13 mouse cellular contexts compared by ENCODE assay signal in the genomic region with DNA sequence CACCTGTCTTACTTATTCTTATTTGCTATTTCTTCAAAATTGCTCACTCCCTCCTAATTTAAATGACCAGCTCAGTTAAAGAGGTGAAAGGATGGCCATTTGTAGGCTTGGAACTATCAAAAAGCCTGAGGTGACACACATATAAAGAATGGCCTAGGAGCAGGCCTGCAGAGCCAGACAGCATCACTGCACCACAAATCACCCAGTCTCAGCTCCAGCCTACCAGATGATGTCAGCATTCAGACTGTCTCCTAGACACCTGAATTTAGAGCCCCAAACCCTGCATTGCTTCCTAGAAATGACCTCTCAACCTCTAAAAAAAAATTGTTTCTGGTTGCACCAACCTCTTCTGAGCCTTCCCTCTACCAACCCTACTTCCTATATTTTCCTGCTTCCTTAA.
DNase-seq lines count a peak whose midpoint lies in the region; ATAC-seq and TF ChIP-seq lines count a peak whose summit lies in the region.
"Had no signal": no experiment of that assay in that cellular context is flagged by ENCODE, and none has a peak within 500 bp of the region (broad histone marks: within the 10 kb centered on the region; RNA-seq: fewer than 3 reads in every experiment).

No protein-coding gene starts in this region.

- H3K9me3 ChIP-seq in limb, embryonic 12.5 days, result no peaks in the 10 kb centered on the region
- no peaks in the 10 kb centered on the region for H3K9me3 ChIP-seq in limb, embryonic 10.5 days (replicated peaks)
- H3K9me3 ChIP-seq in forebrain, embryonic 10.5 days, result no peaks in the 10 kb centered on the region
- H3K9me3 ChIP-seq in hindbrain, embryonic 15.5 days, result no peaks in the 10 kb centered on the region
- no peaks in the 10 kb centered on the region for H3K9me3 ChIP-seq in neural tube, embryonic 14.5 days (ENCODE audit: control insufficient read depth, low read length)
- H3K9me3 ChIP-seq: megakaryocyte, embryonic 14.5 days had no signal

- H3K27ac ChIP-seq in limb, embryonic 12.5 days, result no peak overlapping the region
- H3K27ac ChIP-seq in limb, embryonic 10.5 days, result no peak overlapping the region; the same call in 1 of the 2 replicates
- peak overlapping the region; percentile 87 for H3K27ac ChIP-seq in forebrain, embryonic 10.5 days
- H3K27ac ChIP-seq in hindbrain, embryonic 15.5 days (replicated peaks), result peak overlapping the region; percentile 91
- H3K27ac ChIP-seq in neural tube, embryonic 14.5 days (ENCODE audit: low read depth, low read length), result peak overlapping the region; percentile 92
- no peak overlapping the region for H3K27ac ChIP-seq in kidney, adult 2 months (ENCODE audit: insufficient read depth, low read depth, low read length)

- ATAC-seq in limb, embryonic 12.5 days (ENCODE audit: insufficient number of reproducible peaks, insufficient read depth, low FRiP score, low TSS enrichment, low read depth), result no peak
- ATAC-seq in hindbrain, embryonic 15.5 days (ENCODE audit: low FRiP score, low read depth), result no peak
- ATAC-seq in neural tube, embryonic 14.5 days (ENCODE audit: low read depth), result peak; percentile 57
- ATAC-seq in CD4-positive, CD25-positive, alpha-beta regulatory T cell, adult 4 months, result no peak
- ATAC-seq: inflammation-experienced regulatory T-cells, adult 6 months had no signal

- no peaks in the 10 kb centered on the region for H3K36me3 ChIP-seq in limb, embryonic 12.5 days
- H3K36me3 ChIP-seq in limb, embryonic 10.5 days, result no peaks in the 10 kb centered on the region
- peaks cover 21% of the 10 kb centered on the region for H3K36me3 ChIP-seq in forebrain, embryonic 10.5 days (replicated peaks)
- peaks cover 6% of the 10 kb centered on the region; the same call in 1 of the 2 replicates for H3K36me3 ChIP-seq in hindbrain, embryonic 15.5 days
- H3K36me3 ChIP-seq in neural tube, embryonic 14.5 days (ENCODE audit: control insufficient read depth, insufficient read depth, low read length), result no peaks in the 10 kb centered on the region
- H3K36me3 ChIP-seq in kidney, adult 2 months (ENCODE audit: control insufficient read depth, insufficient read depth, low read length), result no peaks in the 10 kb centered on the region

- H3K9ac ChIP-seq in limb, embryonic 12.5 days (replicated peaks), result no peak overlapping the region
- peak overlapping the region; percentile 45 for H3K9ac ChIP-seq in hindbrain, embryonic 15.5 days
- H3K9ac ChIP-seq in neural tube, embryonic 14.5 days (replicated peaks; ENCODE audit: low read depth, low read length), result peak overlapping the region; percentile 46; the same call in 1 of the 2 replicates

- H3K4me1 ChIP-seq in limb, embryonic 12.5 days (replicated peaks), result no peaks in the 10 kb centered on the region
- 0 out of 2 replicates have a peak, but pooled peaks cover 3% of the 10 kb centered on the region for H3K4me1 ChIP-seq in limb, embryonic 10.5 days
- H3K4me1 ChIP-seq in forebrain, embryonic 10.5 days, result peaks cover 18% of the 10 kb centered on the region
- H3K4me1 ChIP-seq in hindbrain, embryonic 15.5 days (replicated peaks), result peaks cover 12% of the 10 kb centered on the region; the same call in 1 of the 2 replicates
- no peaks in the 10 kb centered on the region for H3K4me1 ChIP-seq in neural tube, embryonic 14.5 days (ENCODE audit: control insufficient read depth, insufficient read depth, low read length)
- H3K4me1 ChIP-seq in kidney, adult 2 months (ENCODE audit: control insufficient read depth, insufficient read depth, low read length), result no peaks in the 10 kb centered on the region
- H3K4me1 ChIP-seq: megakaryocyte, embryonic 14.5 days had no signal

- no peak for DNase-seq in limb, embryonic 10.5 days (ENCODE audit: low spot score)
- no peak for DNase-seq in forebrain, embryonic 10.5 days (ENCODE audit: extremely low spot score, low spot score)
- DNase-seq in adrenal gland, postnatal 10 days, result no peak
- no peak for DNase-seq in kidney, adult 2 months
- DNase-seq: lung, adult 2 months; thymus, postnatal 36 days had no signal

- TF ChIP-seq CTCF in kidney, adult 2 months (conservative IDR thresholded peaks at IDR 0.05; ENCODE audit: insufficient read depth, insufficient read length, low read depth, low read length), result no peak

- H3K4me3 ChIP-seq in limb, embryonic 12.5 days (replicated peaks), result no peak overlapping the region
- no peak overlapping the region for H3K4me3 ChIP-seq in limb, embryonic 10.5 days
- peak overlapping the region; percentile 50 for H3K4me3 ChIP-seq in forebrain, embryonic 10.5 days
- H3K4me3 ChIP-seq in hindbrain, embryonic 15.5 days, result peak overlapping the region; percentile 41
- H3K4me3 ChIP-seq in neural tube, embryonic 14.5 days (ENCODE audit: low read depth, low read length), result peak overlapping the region; percentile 30
- H3K4me3 ChIP-seq in kidney, adult 2 months (ENCODE audit: insufficient read depth, low read depth, low read length), result no peak overlapping the region
- H3K4me3 ChIP-seq: megakaryocyte, embryonic 14.5 days had no signal

- H3K27me3 ChIP-seq in limb, embryonic 12.5 days, result peaks cover 47% of the 10 kb centered on the region
- peaks cover 91% of the 10 kb centered on the region for H3K27me3 ChIP-seq in limb, embryonic 10.5 days (ENCODE audit: low read depth, poor library complexity, severe bottlenecking)
- peaks cover 94% of the 10 kb centered on the region for H3K27me3 ChIP-seq in forebrain, embryonic 10.5 days (ENCODE audit: poor library complexity, severe bottlenecking)
- no peaks in the 10 kb centered on the region; the same call in 1 of the 2 replicates for H3K27me3 ChIP-seq in hindbrain, embryonic 15.5 days
- no peaks in the 10 kb centered on the region for H3K27me3 ChIP-seq in neural tube, embryonic 14.5 days (ENCODE audit: control insufficient read depth, insufficient read depth, low read length)
- H3K27me3 ChIP-seq in kidney, adult 2 months (replicated peaks; ENCODE audit: control insufficient read depth, insufficient read depth, low read length), result no peaks in the 10 kb centered on the region
- H3K27me3 ChIP-seq: CH12.LX had no signal

- peak overlapping the region; percentile 27; the same call in 1 of the 2 replicates for H3K4me2 ChIP-seq in limb, embryonic 12.5 days
- H3K4me2 ChIP-seq in hindbrain, embryonic 15.5 days, result peak overlapping the region; percentile 56
- H3K4me2 ChIP-seq in neural tube, embryonic 14.5 days (ENCODE audit: low read depth, low read length), result peak overlapping the region; percentile 52

- TF ChIP-seq POLR2A in kidney, adult 2 months (IDR thresholded peaks at IDR 0.05; ENCODE audit: low read depth, low read length), result no peak

Comparison
In these comparisons a context has a peak if more than half of its experiments do, and no peak if none do; other contexts are left out.
1. H3K27ac ChIP-seq: peak in forebrain, embryonic 10.5 days (single experiment), hindbrain, embryonic 15.5 days (single experiment) and neural tube, embryonic 14.5 days (single experiment); none in limb, embryonic 12.5 days (single experiment), limb, embryonic 10.5 days (single experiment) and kidney, adult 2 months (single experiment).
2. H3K4me3 ChIP-seq: peak in forebrain, embryonic 10.5 days (single experiment), hindbrain, embryonic 15.5 days (single experiment) and neural tube, embryonic 14.5 days (single experiment); none in limb, embryonic 12.5 days (single experiment), limb, embryonic 10.5 days (single experiment) and kidney, adult 2 months (single experiment).
3. Peak in every context shown above with its lines, with median percentiles within 50 percentile points of each other: H3K4me2 ChIP-seq.